Mouse (Mus musculus): Measurements from ENCODE around the gene Msl1.
A peak's percentile ranks its signal among the peaks of the same experiment; 100 is the strongest.

Gene Msl1

DNA sequence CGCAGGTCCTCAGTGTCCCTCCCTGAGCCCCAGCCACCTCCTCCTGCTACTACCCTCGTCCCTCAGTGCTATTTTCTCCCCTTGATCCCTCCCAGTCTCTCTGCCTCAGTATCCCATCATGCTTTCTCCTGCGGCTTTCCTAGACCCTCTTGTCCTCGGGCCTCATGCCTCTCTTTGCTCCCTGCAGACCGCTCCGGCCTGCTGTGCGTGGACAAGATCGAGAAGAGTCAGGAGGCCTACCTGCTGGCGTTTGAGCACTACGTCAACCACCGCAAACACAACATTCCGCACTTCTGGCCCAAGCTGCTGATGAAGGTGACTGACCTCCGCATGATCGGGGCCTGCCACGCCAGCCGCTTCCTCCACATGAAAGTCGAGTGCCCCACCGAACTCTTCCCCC, 31.2 kb upstream of the Msl1 start:
- no peak for DNase-seq (ENCODE audit: low read depth)

DNA sequence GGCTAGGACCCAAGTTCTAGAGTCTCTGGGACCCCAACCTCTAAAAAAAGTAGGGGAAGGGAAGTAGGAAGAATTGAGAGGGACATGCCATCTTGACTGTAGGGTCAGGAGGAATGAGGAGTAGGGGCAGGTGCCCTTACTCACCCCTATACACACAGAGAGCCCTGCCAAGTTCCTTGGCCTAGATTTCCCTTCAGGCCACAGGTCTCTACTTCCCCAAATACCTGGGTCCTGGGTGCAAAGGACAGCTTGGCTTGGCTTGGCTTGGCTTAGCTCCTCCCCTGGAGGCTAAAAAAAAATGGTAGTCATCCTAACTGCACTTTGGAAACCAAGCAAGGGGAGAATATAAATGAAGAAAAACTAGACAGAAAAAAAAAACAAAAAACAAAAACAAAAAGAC, 30.6 kb upstream of the Msl1 start:
- DNase-seq (ENCODE audit: low read depth) = no peak

DNA sequence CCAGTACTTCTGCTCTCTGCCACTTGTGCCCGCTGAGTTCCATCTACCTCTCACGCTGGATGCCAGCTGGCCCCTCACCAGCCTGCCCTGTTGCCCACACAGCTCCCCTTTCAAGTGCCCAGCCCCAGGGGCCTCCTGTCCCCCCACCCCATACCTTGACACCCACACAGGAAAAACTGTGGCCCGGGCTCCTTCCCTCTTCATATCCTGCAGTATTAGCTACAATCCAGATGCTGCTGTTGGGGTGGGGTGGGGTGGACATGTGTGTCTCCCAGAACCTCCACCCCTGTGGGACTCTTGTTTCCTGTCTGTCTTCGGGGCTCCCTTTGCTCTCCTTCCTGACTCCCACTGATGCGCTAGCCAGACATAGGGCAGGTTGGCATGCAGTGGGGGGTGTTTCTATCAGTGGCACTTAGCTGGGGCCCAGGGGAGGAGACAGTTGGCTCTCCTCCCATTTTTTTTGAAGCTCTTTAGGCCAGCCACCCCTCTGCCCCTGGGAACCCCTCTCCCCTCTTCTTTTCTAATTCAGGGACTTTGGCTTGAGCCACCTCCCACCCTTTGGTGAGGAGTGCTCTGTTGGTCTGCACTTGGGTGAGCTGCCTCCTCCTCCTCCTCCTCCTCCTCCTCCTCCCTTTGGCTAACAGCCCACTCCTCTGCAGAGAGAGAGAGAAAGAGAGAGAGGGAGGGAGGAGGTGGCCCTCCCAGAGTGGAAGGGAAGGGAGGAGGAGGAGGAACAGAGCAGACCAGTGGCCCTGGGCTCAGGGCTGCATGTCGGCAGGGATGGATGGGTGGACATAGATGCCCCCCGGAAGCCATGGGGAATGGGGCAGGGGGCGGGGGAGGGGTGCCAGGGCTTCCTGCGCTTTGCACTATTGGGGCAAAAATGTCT, 29.7 kb upstream of the Msl1 start:
- DNase-seq (ENCODE audit: low read depth) = no peak

DNA sequence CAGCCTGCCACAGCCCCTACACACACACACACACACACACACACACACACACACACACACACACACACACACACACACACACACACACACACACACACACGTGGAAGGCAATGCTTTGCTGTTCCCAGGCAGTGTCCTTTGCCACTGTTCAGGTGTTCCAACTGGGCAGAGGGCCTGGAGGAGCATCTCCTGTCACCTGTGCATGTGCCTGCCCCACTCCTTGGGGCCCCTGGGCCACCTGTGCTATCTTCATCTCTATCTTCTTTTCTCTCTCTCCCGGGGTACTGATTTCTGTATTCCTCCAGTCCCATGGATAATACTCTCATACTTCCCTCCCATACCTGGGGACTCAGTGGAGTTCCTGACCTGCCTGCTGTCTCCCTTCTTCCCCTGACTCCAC, 29.0 kb upstream of the Msl1 start:
- no peak for DNase-seq (ENCODE audit: low read depth)

DNA sequence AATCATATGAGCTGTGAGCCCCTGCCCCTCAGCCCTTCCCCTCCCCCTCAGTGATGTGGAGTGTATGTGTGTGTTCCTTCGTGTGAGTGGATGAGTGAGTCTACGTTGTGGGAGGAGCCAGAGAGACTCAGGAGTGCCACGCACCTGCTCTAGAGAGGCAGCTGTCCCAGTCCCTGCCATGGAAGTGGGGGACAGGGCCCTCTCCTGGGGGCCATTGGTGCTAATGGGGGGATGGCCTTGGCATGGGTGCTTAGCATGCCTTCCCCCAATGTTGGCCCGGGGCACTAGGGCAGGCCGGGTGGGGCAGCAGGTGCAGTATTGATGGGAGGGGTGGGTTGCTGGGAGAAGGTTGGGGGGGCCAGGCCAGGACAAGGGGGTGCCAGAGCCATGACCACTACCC, 28.5 kb upstream of the Msl1 start:
- DNase-seq (ENCODE audit: low read depth) = no peak

DNA sequence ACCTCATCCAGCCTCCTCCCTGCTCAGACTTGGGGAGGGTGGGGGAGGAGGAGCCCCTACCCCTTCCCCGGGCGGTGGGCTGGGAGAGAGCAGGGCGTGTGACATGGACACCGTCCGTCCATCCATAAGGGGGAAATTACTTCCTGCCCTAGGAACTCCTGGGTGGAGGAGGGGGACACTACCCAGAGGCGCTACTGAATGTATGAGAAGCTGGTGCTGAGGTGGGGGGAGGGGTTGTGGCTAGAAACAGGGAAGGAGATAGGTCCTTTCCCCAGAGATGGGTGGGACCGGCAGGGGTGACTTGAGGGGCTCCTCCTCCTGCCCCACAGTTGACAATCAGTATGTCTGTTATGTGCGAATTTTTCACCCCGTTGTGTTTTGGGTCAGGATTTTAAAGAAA, 28.0 kb upstream of the Msl1 start:
- DNase-seq (ENCODE audit: low read depth) = no peak

DNA sequence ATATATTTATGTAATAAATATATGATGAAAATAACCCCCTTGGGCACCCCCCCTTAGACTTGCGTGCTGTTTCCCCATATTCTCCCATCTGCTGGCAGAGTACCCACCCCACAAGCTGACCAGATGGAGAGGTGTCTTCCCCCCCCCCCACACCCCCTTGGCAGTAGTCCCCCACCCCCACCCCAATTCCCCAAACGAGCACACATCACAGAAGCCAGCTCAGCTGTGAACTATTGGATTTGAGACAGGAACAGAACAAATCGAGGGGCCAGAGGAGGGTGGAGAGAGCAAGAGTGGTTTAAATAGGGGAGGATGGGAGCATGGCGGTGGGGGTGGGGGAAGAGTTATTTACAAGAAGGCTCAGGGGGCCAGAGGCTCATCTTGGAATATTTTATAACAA, 27.6 kb upstream of the Msl1 start:
- DNase-seq (ENCODE audit: low read depth) = no peak

DNA sequence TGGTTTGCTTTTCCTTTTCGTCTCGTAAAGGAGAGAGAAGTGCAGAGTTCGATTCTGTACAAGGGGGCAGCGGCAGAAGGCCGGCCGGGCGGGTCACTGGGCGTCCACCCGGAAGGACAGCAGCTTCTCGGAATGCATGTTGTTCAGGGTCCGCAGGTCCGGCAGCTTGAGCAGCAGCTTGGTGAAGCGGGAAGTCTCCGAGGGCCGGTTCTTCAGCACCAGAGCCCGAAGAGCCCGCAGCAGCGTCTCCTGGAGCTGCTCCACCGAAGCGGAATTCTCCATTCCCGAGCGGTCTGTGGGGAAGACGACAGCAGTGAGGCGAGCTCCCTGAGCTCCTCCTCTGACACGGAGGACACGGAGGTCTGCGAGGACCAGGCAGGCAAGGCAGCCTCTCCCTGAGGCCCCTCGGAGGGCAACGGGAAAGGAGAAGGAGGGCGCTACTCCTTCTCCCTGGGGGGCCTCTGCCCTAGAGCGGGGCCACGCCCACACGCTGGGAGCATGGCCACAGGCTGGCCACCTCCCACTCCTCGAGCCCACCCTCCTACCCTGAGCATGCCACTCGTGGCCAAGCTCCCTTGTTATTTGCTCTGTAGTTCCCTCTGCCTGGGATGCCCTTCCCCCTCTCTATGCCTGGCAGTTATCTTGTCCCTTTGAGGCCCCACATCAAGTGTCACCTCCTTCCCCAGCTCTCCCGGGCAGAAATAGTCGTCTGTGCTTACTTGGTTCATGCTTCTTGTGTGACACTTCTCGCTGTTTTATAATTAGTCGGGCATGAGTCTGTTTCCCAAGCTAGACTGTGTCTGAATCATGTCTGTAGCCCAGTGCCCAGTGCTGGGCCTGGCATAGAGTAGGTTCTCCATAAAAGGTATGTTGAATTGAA, 26.9 kb upstream of the Msl1 start:
- no peak for DNase-seq (ENCODE audit: low read depth)

DNA sequence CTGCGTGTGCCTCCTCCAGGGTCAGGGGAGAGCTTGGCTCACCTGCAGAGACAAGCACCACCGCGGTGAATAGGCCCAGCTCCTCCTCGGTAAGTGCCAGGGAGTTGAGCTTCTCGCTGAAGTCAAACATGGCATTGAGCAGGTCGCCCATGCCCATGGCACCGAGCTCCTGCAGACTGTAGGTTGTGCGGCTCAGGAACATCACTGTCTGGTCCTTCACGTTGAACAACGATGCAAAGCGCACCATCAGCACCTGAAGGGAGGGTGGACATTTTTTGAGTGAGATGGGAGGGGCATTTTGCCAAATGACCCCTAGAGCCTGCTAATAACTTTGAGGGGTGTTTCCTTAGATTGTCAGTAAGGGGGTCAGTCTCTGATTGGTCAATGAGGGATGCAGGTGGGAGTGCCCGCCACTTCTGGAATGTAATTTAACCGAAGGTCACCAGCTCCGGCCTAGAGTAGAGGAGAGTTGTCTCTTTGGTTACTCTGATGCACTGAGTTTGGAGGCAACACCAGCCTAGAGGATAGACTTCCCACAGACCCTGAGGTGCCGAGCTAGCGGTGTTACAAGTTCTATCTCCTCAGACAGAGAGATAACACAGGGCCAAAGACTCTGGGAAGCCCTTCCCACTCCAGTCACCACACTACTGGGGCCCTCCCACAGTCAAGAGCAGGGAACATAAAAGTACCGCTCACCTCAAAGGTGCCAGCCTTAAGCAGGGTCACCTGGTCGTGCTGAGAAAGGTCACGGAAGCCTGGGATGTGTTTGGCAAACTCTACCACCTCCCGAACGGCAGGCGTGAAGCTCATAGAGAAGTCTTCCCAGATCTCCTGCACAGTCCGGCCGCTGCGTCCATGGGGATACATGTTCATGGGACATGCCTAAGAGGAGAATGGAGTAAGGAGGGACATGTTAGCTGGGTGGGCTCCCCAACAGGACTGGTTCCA, 26.0 kb upstream of the Msl1 start:
- DNase-seq (ENCODE audit: low read depth) = no peak

DNA sequence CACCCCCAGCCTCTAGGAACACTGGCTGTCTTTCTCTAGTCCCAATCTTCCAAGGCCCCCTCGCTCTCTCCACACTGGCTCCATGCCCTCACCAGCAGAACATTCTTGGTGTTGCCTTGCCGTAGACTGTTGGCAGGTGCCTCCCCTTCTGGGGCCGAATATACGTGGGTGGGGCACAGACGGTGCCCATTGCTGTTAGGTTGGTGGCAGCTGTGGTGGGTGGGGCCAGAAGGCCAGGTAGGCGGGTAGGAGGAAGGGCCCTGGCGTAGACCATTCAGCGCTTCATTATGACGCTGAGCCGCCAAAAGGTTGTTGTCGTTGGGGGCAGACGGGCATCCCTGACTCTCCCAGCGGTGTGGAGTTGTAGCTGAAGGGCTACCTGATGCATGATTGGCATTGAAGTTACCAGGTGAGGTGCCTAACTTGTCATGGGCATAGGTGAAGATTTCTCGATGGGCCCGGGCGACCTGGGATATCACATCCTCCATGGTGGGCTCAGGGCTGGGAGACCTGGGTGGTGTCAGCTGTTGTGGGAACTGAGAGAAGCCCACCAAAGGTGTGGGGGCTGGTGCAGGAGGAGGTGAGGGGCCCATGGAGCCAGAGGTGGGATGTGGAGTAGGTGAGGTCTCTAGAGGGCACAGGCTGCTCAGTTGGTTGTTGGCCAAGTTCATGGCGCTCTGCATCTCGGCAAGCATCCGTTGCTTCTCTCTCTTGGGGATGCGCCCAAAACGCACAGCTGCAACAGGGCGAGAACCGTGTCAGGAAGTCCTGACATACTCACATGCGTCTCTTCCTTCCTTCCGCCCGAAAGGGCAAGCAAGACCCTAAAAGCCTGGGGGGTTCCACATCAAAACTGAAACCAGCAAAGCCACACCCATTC, 25.0 kb upstream of the Msl1 start:
- DNase-seq (ENCODE audit: low read depth) = no peak

DNA sequence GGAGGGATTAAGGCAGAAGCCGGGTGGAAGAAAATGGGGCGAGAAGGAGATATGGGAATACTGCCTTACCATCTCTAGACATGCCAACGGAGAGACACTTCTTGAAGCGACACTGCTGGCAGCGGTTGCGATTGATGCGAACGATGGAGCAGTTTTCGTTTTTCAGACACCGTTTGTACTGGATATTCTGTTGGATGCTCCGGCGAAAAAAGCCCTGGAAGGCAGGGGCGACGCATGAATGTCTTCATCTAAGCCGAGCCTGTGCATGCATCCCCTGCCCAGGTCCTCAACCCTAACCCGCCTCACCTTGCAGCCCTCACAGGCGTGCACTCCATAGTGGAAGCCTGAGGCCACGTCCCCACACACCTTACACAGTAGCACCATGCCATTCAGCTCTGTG, 24.2 kb upstream of the Msl1 start:
- DNase-seq (ENCODE audit: low read depth) = no peak

DNA sequence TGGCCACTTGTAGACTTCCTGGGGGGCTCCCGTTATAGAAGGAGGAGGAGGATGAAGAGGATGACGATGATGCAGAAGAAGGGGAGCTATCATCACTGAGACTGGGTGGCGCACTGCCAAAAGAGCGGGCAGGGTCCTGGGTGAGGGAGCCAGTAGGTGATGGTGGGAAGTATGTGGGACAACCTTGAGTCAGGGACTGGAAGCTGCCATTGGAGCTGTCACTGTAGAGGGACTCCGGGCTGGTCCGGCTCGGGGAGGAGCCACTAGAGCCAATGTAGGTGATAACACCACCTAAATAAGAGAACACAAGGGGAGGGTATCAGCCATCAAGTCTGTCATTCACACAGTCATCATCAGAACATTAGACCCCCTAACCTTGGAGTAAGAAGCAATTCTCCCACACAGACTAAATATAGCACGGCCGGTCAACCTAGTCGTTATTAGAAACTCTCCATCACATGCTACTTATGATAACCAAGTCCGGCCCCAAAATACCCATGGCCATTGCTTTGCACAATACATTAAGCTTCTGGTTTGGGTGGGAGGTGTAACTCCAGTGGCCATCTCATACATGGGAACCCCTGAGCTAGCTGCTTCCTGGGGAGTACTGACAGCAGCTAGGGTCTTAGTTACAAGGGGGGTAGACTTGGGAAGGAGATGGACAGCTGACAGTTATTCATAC, 23.3 kb upstream of the Msl1 start:
- peak; percentile 31 for DNase-seq (ENCODE audit: low read depth)

DNA sequence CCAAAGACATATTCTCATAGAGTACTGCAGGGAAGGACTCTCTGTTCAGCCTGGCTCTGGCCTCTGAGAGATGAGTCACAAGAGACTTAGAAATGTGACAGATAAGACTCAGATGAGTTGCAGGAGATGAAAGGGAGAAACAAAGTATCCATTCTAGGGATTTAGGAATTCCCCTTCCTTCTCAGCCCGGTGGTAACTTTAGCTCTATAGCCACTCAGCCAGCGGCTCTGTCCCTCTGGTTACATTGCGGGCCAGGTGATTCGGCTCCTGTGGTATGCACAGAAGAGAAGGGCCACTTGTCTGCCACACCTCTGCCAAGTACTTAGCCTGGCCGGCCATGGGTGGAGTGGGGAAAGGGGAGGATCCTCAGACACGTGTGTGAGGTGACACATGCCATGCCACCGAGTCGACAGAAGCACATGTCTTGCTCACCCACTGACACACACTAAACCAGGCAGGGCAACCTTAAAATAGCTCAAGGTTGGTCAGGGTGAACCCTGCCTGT, 22.6 kb upstream of the Msl1 start:
- peak; percentile 61 for DNase-seq (ENCODE audit: low read depth)

DNA sequence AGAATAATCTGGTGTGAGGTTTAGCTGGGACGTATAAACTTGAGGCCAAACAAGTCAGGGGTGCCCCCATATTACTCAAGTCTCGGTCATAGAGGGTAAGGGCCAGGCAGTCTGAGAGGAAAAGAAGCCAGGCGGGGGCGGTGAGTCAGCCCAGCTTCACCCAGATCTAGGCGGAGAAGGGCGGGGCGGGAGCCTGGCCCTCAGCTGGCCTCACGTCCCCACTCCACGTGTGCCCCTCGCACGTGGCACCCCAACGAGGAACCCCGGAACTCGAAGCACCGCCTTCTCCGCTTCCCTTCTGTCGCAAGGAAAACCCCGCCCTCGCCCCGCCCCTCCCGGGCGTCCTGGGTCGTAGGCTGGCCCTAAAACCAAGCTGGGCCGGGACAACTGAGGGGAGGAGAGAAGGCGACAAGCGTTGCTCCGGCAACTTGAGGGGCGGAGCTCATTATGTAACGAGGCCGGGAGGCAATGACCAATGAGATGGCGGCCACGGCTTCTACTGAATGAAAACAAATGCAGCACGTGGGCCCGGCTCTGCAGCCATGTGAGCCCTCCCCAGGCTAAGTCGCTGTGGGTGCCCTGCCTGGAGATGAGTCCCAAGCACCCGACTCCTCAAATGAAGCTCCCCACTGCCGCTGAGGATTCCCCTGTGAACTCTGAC, 21.6 kb upstream of the Msl1 start:
- DNase-seq (ENCODE audit: low read depth) = peak; percentile 98

DNA sequence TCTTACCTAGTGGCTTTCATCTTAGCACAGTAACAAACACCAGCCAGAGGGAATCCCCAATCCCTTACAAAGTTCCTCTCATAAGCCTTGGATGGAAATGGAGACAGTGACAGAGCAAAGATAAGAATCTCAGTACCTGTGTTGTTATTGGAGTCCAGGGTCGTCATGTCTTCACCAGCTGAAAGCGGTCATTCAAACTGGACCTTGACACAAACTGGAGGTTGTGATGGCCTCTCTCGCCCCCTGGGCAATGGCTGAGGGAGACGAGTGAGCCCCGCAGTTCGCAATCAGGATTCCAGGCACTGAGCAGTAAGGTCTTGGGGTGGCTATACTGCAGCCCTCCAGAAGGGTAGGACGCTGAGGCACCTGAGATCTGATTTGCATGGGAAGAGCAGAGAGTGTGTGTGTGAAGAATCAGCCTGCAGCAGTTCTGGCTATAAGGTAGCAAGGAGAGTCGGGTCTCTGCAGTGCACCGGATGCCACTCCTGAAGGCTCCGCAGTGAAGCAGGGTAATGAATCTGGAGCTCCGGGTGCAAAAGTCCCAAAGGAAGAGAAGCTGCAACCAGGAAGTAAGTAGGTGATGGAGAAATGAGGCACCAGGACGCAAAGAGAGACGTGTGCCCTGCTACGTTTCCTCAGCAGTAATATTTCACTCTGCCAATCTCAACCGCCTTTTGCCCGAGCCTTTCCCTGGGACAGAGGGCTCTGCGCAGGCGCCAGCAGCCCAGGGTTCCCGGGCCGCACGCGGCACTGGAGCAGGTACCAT, 20.6 kb upstream of the Msl1 start, which contains the start of gene Nr1d1:
Gene Nr1d1, minus strand, starts transcription at position 752 of the 766 bp plus-strand sequence.
- DNase-seq (ENCODE audit: low read depth) = no peak

DNA sequence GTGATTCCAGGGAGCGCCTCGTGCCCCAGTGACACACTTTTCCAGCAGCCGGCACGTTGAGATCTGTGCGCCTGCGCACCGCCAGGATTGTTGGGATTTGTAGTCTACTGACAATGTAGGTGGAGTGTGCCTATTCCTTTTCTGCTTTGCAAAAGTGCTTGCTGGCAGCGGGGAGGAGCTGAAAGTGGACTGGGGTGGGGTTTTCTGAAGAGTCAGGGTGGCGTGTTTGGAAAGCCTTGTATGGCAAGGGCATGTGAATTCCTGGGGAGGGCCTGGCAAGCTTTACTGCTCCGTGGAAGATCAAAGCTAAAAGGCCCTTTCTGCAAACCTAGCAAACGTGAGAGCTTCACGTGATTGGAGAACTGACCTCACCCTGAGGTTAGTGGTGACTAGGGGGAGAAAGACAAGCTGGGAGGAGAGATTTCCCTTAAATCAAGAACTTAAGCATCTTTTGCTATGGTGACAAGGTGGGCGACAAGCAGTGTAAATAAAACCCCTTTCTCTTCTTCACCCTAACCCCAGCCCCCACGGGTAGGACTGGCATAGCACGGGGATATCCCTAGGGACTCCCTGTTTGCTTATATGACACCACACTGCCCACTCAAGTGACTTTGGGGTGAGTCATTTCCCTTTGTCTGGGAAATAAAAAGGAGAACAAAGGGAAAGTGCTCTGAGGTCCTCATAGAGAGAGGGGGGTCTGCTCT, 19.8 kb upstream of the Msl1 start:
- peak; percentile 99 for DNase-seq (ENCODE audit: low read depth)

DNA sequence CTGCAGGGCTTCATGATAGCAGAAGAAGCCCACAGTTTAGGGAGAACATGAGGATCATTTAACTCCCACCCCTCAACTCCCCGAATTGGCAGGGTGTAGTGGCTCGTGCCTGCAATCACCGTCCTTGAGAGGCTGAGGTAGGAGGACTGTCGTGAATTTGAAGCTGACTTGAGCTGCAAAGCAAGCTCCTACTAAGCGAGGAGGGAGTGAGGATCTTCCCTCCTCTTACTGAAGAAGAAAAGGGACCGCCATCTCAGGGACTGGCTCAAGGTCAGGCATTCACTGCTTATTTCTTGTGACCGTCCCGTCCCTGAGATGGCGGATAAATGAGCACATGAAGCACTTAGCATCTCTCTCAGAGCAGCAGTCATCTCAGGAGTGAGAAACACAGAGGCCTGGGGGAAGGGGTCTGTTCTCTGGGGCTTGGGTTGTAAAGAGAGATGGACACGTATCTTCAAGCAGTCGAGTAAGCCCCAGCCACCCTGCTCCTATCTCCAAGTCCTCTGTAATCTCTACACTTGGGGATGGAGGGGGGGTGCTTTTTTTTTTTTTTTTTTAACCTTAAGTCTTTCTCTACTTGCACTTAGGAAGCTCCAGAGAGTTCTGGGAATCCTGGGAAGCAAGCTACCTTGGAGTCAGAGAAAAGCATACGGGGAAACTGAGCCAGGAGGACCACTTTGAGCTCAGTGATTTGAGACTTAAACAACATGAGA, 19.1 kb upstream of the Msl1 start:
- no peak for DNase-seq (ENCODE audit: low read depth)

Measured in NIH3T3 (cell line).